31 mouse cellular contexts compared by ENCODE assay signal in genomic region chr1:30114186-30114585, GRCm38 (mm10).
"Had no signal": no experiment of that assay in that cellular context is flagged by ENCODE, and none has a peak within 500 bp of the region (broad histone marks: within the 10 kb centered on the region; RNA-seq: fewer than 3 reads in every experiment).

No protein-coding gene starts in this region.

- H3K27ac ChIP-seq: heart, adult 2 months; heart, embryonic 10.5 days; heart, embryonic 13.5 days; heart, embryonic 15.5 days; hindbrain, embryonic 10.5 days; hindbrain, embryonic 12.5 days; hindbrain, embryonic 13.5 days; hindbrain, embryonic 14.5 days; hindbrain, embryonic 15.5 days; hindbrain, postnatal 0 days; intestine, embryonic 15.5 days; kidney, embryonic 15.5 days; kidney, postnatal 0 days; layer of hippocampus, adult 2 months; left cerebral cortex, adult 2 months had no signal

- DNase-seq: heart, adult 18-20 months; heart, adult 2 months; heart, postnatal 10 days; heart, postnatal 14 days; heart, postnatal 36 days; heart, postnatal 4 days; kidney, postnatal 10 days; kidney, postnatal 14 days; kidney, postnatal 4 days; layer of hippocampus, adult 9-11 months; layer of hippocampus, postnatal 36 days had no signal

- H3K4me2 ChIP-seq: heart, embryonic 11.5 days; heart, embryonic 12.5 days; heart, embryonic 13.5 days; heart, embryonic 15.5 days; hindbrain, embryonic 12.5 days; hindbrain, embryonic 13.5 days; hindbrain, embryonic 14.5 days; hindbrain, embryonic 15.5 days; intestine, embryonic 15.5 days; kidney, embryonic 15.5 days had no signal

- H3K9me3 ChIP-seq: heart, embryonic 10.5 days; heart, embryonic 13.5 days; heart, embryonic 15.5 days; hindbrain, embryonic 10.5 days; hindbrain, embryonic 12.5 days; hindbrain, embryonic 13.5 days; hindbrain, embryonic 15.5 days; intestine, embryonic 15.5 days; kidney, embryonic 15.5 days had no signal

- H3K36me3 ChIP-seq: heart, embryonic 10.5 days; heart, embryonic 12.5 days; heart, embryonic 13.5 days; heart, embryonic 15.5 days; hindbrain, embryonic 10.5 days; hindbrain, embryonic 12.5 days; hindbrain, embryonic 13.5 days; hindbrain, embryonic 15.5 days; intestine, embryonic 15.5 days; kidney, embryonic 15.5 days had no signal

- H3K27me3 ChIP-seq: heart, embryonic 12.5 days; heart, embryonic 13.5 days; heart, embryonic 15.5 days; hindbrain, embryonic 12.5 days; hindbrain, embryonic 13.5 days; hindbrain, embryonic 15.5 days; intestine, embryonic 15.5 days; kidney, embryonic 15.5 days had no signal

- H3K9ac ChIP-seq: heart, embryonic 12.5 days; heart, embryonic 13.5 days; heart, embryonic 15.5 days; hindbrain, embryonic 12.5 days; hindbrain, embryonic 13.5 days; hindbrain, embryonic 14.5 days; hindbrain, embryonic 15.5 days; intestine, embryonic 15.5 days; kidney, embryonic 15.5 days had no signal

- H3K4me3 ChIP-seq: heart, adult 2 months; heart, embryonic 10.5 days; heart, embryonic 12.5 days; heart, embryonic 13.5 days; heart, embryonic 15.5 days; hindbrain, embryonic 10.5 days; hindbrain, embryonic 12.5 days; hindbrain, embryonic 13.5 days; hindbrain, embryonic 15.5 days; intestine, embryonic 15.5 days; kidney, embryonic 15.5 days; layer of hippocampus, adult 2 months; left cerebral cortex, adult 2 months had no signal

- ATAC-seq: hindbrain, embryonic 16.5 days; hindbrain, postnatal 0 days; inflammation-experienced regulatory T-cells, adult 6 months; intestine, embryonic 15.5 days; intestine, embryonic 16.5 days; intestine, postnatal 0 days had no signal

- H3K4me1 ChIP-seq: heart, embryonic 10.5 days; heart, embryonic 12.5 days; heart, embryonic 13.5 days; heart, embryonic 15.5 days; hindbrain, embryonic 10.5 days; hindbrain, embryonic 12.5 days; hindbrain, embryonic 13.5 days; hindbrain, embryonic 15.5 days; intestine, embryonic 15.5 days; kidney, embryonic 15.5 days had no signal
